Mouse (Mus musculus) induced T-regulatory cell, adult 2 months (primary cell): ENCODE results near the gene Asic2.
"Not testable (repeated sequence)": the region's sequence is repeated elsewhere in the genome, so short reads cannot be mapped to it uniquely, and the experiment has no call there.

Experiments
- DNase-seq: peaks from one replicate; pipeline ENCODE4 v3.0.0-alpha.2; 2012; ENCODE audit warnings: low read depth

The Asic2 gene

GRCm38 (mm10) chr11:81426857-81427256 lies 541.4 kb downstream of the Asic2 start:
- DNase-seq: no peak

GRCm38 (mm10) chr11:81419112-81419511 lies 549.1 kb downstream of the Asic2 start:
- no peak for DNase-seq

GRCm38 (mm10) chr11:81418027-81418426 lies 550.2 kb downstream of the Asic2 start:
- DNase-seq: no peak

GRCm38 (mm10) chr11:81416319-81416718 lies 551.9 kb downstream of the Asic2 start:
- no peak for DNase-seq

- DNase-seq: no peak
These were observed 553.7 kb downstream of the Asic2 start for GRCm38 (mm10) chr11:81414596-81414995.

GRCm38 (mm10) chr11:81411251-81411650 lies 557.0 kb downstream of the Asic2 start:
- DNase-seq: no peak

- DNase-seq: no peak
These were observed 562.3 kb downstream of the Asic2 start for GRCm38 (mm10) chr11:81405951-81406350.

GRCm38 (mm10) chr11:81402263-81402662 lies 566.0 kb downstream of the Asic2 start:
- DNase-seq: no peak

GRCm38 (mm10) chr11:81392855-81393254 lies 575.4 kb downstream of the Asic2 start:
- no peak for DNase-seq

- DNase-seq: no peak
These were observed 582.1 kb downstream of the Asic2 start for GRCm38 (mm10) chr11:81386185-81386584.

- no peak for DNase-seq
These were observed 582.7 kb downstream of the Asic2 start for GRCm38 (mm10) chr11:81385547-81385946.

GRCm38 (mm10) chr11:81374841-81375240 lies 593.4 kb downstream of the Asic2 start:
- DNase-seq: peak; percentile 17

- DNase-seq: no peak
These were observed 594.1 kb downstream of the Asic2 start for GRCm38 (mm10) chr11:81374003-81374710.

GRCm38 (mm10) chr11:81371545-81371944 lies 596.7 kb downstream of the Asic2 start:
- DNase-seq: no peak

- no peak for DNase-seq
These were observed 597.8 kb downstream of the Asic2 start for GRCm38 (mm10) chr11:81370426-81370810.

GRCm38 (mm10) chr11:81369497-81370425 lies 598.5 kb downstream of the Asic2 start:
- DNase-seq: no peak

- DNase-seq: no peak
These were observed 603.8 kb downstream of the Asic2 start for GRCm38 (mm10) chr11:81364442-81364841.

- no peak for DNase-seq
These were observed 605.8 kb downstream of the Asic2 start for GRCm38 (mm10) chr11:81362461-81362860.

GRCm38 (mm10) chr11:81361040-81361439 lies 607.2 kb downstream of the Asic2 start:
- no peak for DNase-seq

GRCm38 (mm10) chr11:81350498-81350897 lies 617.8 kb downstream of the Asic2 start:
- not testable (repeated sequence) for DNase-seq

GRCm38 (mm10) chr11:81331977-81332376 lies 636.3 kb downstream of the Asic2 start:
- DNase-seq: no peak

GRCm38 (mm10) chr11:81330982-81331381 lies 637.3 kb downstream of the Asic2 start:
- no peak for DNase-seq

- no peak for DNase-seq
These were observed 640.2 kb downstream of the Asic2 start for GRCm38 (mm10) chr11:81328088-81328487.
